Mouse (Mus musculus) lung, postnatal 0 days (tissue): Measurements from ENCODE around the gene Npas3. TPM values are rescaled to one million over a fixed set of nuclear protein-coding genes. Genes with fewer than 3 reads are reported as not detected.
A peak's percentile ranks its signal among the peaks of the same experiment; 100 is the strongest.

Experiments used
- ATAC-seq: fragments of 200-750 bp; cut with Nextera tagmentation; 2 replicates; pipeline ENCODE4 v1.8.0; 2017; ENCODE audit warnings: moderate library complexity
- DNase-seq: peaks from one replicate; pipeline ENCODE4 v3.0.0-alpha.2; 2016; ENCODE audit warnings: low spot score
- H3K27ac ChIP-seq: fragments of 300-500 bp; sonication (generic); 2 replicates; pipeline ENCODE4 v1.5.1; 2014; ENCODE audit warnings: antibody characterized with exemption, mild to moderate bottlenecking, low read length, mixed read lengths
- H3K27me3 ChIP-seq: fragments of 300-500 bp; sonication (generic); replicated peaks from 2 replicates; pipeline ENCODE4 v1.6.1; 2014; ENCODE audit warnings: low read length, mixed read lengths; ENCODE audit not compliant: insufficient read depth
- H3K36me3 ChIP-seq: fragments of 300-500 bp; sonication (generic); 2 replicates; pipeline ENCODE4 v1.6.1; 2014; ENCODE audit warnings: low read length, mixed read lengths; ENCODE audit not compliant: insufficient read depth
- H3K4me1 ChIP-seq: fragments of 300-500 bp; sonication (generic); 2 replicates; pipeline ENCODE4 v1.6.1; 2014; ENCODE audit warnings: antibody characterized with exemption, low read depth, low read length, mixed read lengths; ENCODE audit not compliant: insufficient read depth
- H3K4me2 ChIP-seq: fragments of 300-500 bp; sonication (generic); replicated peaks from 2 replicates; pipeline ENCODE4 v1.6.1; 2014; ENCODE audit warnings: low read depth, mild to moderate bottlenecking, low read length, moderate library complexity, mixed read lengths
- H3K4me3 ChIP-seq: fragments of 300-500 bp; sonication (generic); 2 replicates; pipeline ENCODE4 v1.5.1; 2014; ENCODE audit warnings: low read depth, low read length
- H3K9ac ChIP-seq: fragments of 300-500 bp; sonication (generic); replicated peaks from 2 replicates; pipeline ENCODE4 v1.6.1; 2014; ENCODE audit warnings: low read depth, mild to moderate bottlenecking
- H3K9me3 ChIP-seq: fragments of 300-500 bp; sonication (generic); 2 replicates; pipeline ENCODE4 v1.6.1; 2016; ENCODE audit warnings: low read length, mixed read lengths
- CTCF ChIP-seq: IDR thresholded peaks from 2 replicates; pipeline ENCODE4 v1.5.1; 2016; ENCODE audit warnings: antibody characterized with exemption, mild to moderate bottlenecking
- EP300 ChIP-seq: IDR thresholded peaks from 2 replicates; pipeline ENCODE4 v1.6.1; 2016; ENCODE audit warnings: antibody characterized with exemption, mild to moderate bottlenecking, control low read depth
- WGBS: fragments of 180-500 bp; shearing (Covaris S2); extraction: QIAGEN DNeasy Blood & Tissue Kit; methylation state at CpG from one replicate; pipeline ENCODE4 v1.1.7; 2014; 5-methylcytosine and 5-hydroxymethylcytosine counted together
- polyA plus RNA-seq: library from polyadenylated mRNA; unstranded; fragments of >200 nt; fragmentation: Nextera tagmentation; extraction: Ambion mirVana; gene quantifications from 2 replicates; pipeline ENCODE4 v1.2.1, GENCODE M21; 2015

The Npas3 gene
- polyA plus RNA-seq, 1 experiment from 2014 or later = 0.17 TPM

GRCm38 (mm10) chr12:53316715-53317114 is 68.2 kb downstream of the Npas3 start:
- no peak overlapping the region for H3K9ac ChIP-seq
- no peak overlapping the region for H3K4me3 ChIP-seq
- H3K27me3 ChIP-seq = no peaks in the 10 kb centered on the region
- no peaks in the 10 kb centered on the region for H3K4me1 ChIP-seq
- DNase-seq = no peak
- 27% methylated on average over 2 of the region's 2 CpGs for WGBS
- no peak for ATAC-seq
- TF ChIP-seq CTCF = no peak
- no peak for TF ChIP-seq EP300
- H3K4me2 ChIP-seq = no peak overlapping the region
- no peaks in the 10 kb centered on the region for H3K9me3 ChIP-seq
- H3K36me3 ChIP-seq = no peaks in the 10 kb centered on the region
- H3K27ac ChIP-seq = no peak overlapping the region

- Histone ChIP-seq H3K9me3 (no peaks in the 10 kb centered on the region), H3K36me3 (no peaks in the 10 kb centered on the region), H3K9ac (no peak overlapping the region), H3K27me3 (no peaks in the 10 kb centered on the region), H3K4me2 (no peak overlapping the region), H3K27ac (no peak overlapping the region), H3K4me3 (no peak overlapping the region), H3K4me1 (no peaks in the 10 kb centered on the region)
- 46% methylated on average over 3 of the region's 3 CpGs for WGBS
- TF ChIP-seq CTCF (no peak), EP300 (no peak)
- ATAC-seq (no peak), DNase-seq (no peak)
Observed at GRCm38 (mm10) chr12:53317801-53318200, 69.3 kb downstream of the Npas3 start.

GRCm38 (mm10) chr12:53320526-53320925 is 72.0 kb downstream of the Npas3 start:
- no peaks in the 10 kb centered on the region for H3K36me3 ChIP-seq
- no peak for ATAC-seq
- H3K27me3 ChIP-seq = no peaks in the 10 kb centered on the region
- no peaks in the 10 kb centered on the region for H3K4me1 ChIP-seq
- no peaks in the 10 kb centered on the region for H3K9me3 ChIP-seq
- peak; percentile 9 for DNase-seq
- no peak overlapping the region for H3K27ac ChIP-seq
- H3K4me3 ChIP-seq = no peak overlapping the region
- 57% methylated on average over 2 of the region's 2 CpGs for WGBS
- no peak overlapping the region for H3K4me2 ChIP-seq
- TF ChIP-seq EP300 (no peak), CTCF (no peak)
- H3K9ac ChIP-seq = no peak overlapping the region

GRCm38 (mm10) chr12:53321018-53321417 is 72.5 kb downstream of the Npas3 start:
- no peaks in the 10 kb centered on the region for H3K36me3 ChIP-seq
- H3K27me3 ChIP-seq = no peaks in the 10 kb centered on the region
- no peak overlapping the region for H3K9ac ChIP-seq
- H3K9me3 ChIP-seq = no peaks in the 10 kb centered on the region
- 78% methylated on average over 12 of the region's 12 CpGs for WGBS
- ATAC-seq (no peak), DNase-seq (no peak)
- TF ChIP-seq EP300 = no peak
- no peak for TF ChIP-seq CTCF
- H3K27ac ChIP-seq = no peak overlapping the region
- H3K4me3 ChIP-seq = no peak overlapping the region
- H3K4me1 ChIP-seq = no peaks in the 10 kb centered on the region
- H3K4me2 ChIP-seq = no peak overlapping the region

- no peaks in the 10 kb centered on the region for H3K27me3 ChIP-seq
- H3K9ac ChIP-seq = no peak overlapping the region
- H3K4me2 ChIP-seq = no peak overlapping the region
- no peak overlapping the region for H3K4me3 ChIP-seq
- no peak for DNase-seq
- no peak overlapping the region for H3K27ac ChIP-seq
- no peak for ATAC-seq
- TF ChIP-seq CTCF (no peak), EP300 (no peak)
- WGBS = 72% methylated on average over 2 of the region's 2 CpGs
- H3K36me3 ChIP-seq = no peaks in the 10 kb centered on the region
- H3K9me3 ChIP-seq = no peaks in the 10 kb centered on the region
- no peaks in the 10 kb centered on the region for H3K4me1 ChIP-seq
Observed at GRCm38 (mm10) chr12:53321944-53322343, 73.5 kb downstream of the Npas3 start.

- no peak for TF ChIP-seq EP300
- TF ChIP-seq CTCF = no peak
- DNase-seq (no peak), ATAC-seq (no peak)
- no peak overlapping the region for H3K4me3 ChIP-seq
- H3K9me3 ChIP-seq = no peaks in the 10 kb centered on the region
- WGBS = 14% methylated on average over 3 of the region's 3 CpGs
- H3K27ac ChIP-seq = no peak overlapping the region
- no peak overlapping the region for H3K9ac ChIP-seq
- no peaks in the 10 kb centered on the region for H3K27me3 ChIP-seq
- no peak overlapping the region for H3K4me2 ChIP-seq
- no peaks in the 10 kb centered on the region for H3K4me1 ChIP-seq
- H3K36me3 ChIP-seq = no peaks in the 10 kb centered on the region
Observed at GRCm38 (mm10) chr12:53327653-53328188, 79.2 kb downstream of the Npas3 start.

- H3K4me1 ChIP-seq = no peaks in the 10 kb centered on the region
- no peaks in the 10 kb centered on the region for H3K9me3 ChIP-seq
- H3K4me3 ChIP-seq = no peak overlapping the region
- no peak for TF ChIP-seq EP300
- no peak for TF ChIP-seq CTCF
- WGBS = 3% methylated on average over 5 of the region's 5 CpGs
- H3K4me2 ChIP-seq = no peak overlapping the region; the same call in 1 of the 2 replicates
- no peaks in the 10 kb centered on the region for H3K27me3 ChIP-seq
- H3K36me3 ChIP-seq = no peaks in the 10 kb centered on the region
- H3K9ac ChIP-seq = no peak overlapping the region
- peak; percentile 29 for DNase-seq
- no peak overlapping the region for H3K27ac ChIP-seq
- ATAC-seq = no peak
Observed at GRCm38 (mm10) chr12:53328257-53328736, 79.8 kb downstream of the Npas3 start.
